Mouse (Mus musculus): ENCODE data around the gene Cdc37l1.

DNA sequence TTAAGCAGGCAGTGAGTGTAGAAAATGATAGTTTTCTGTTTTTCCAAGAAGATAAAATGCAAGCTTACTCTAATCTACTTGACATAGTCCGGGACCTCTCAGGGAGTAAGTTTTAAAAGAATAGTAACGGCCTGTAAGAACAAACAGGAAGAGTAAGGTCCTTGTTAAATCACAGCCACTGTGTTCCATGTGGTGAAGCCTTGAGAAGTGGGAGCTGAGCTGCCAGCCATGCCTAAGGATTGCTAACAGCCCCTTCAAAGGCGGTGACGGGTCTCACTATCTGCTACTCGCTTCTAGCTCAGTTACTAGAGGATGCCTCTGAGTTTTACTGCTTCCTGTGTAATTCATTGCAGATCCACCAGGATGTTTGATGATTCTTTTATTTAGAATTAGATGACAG is 26.6 kb downstream of the Cdc37l1 start:
- no peak for TF ChIP-seq CTCF (IDR thresholded peaks at IDR 0.05; ENCODE audit: low read depth)
- no peak for TF ChIP-seq EP300 (optimal IDR thresholded peaks at IDR 0.05)

Measured in stomach, postnatal 0 days (tissue).